Comparison of ENCODE assay signal across 12 mouse cellular contexts in the genomic region with DNA sequence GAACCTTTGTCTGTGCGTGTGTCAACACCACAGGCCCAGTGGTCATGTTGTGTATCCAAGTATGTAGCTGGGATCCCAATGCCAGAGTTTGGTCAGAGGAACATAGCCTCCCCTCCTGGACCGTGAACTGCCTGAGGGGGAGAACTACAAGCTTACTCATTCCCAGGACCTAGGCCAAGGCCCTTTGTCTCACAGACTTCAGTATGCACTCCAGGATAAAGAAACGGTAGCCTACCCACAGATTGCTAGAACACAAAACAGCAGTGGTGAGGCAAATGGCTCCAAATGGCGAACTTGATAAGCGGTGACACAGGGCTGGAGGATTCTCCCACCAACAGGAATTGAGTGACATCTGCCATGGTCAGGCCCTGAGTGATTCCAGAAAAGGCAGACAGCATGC. TPM values are rescaled to one million over a fixed set of nuclear protein-coding genes. Genes with fewer than 3 reads are reported as not detected.
DNase-seq lines count a peak whose midpoint lies in the region; ATAC-seq and TF ChIP-seq lines count a peak whose summit lies in the region.
"Had no signal": no experiment of that assay in that cellular context is flagged by ENCODE, and none has a peak within 500 bp of the region (broad histone marks: within the 10 kb centered on the region; RNA-seq: fewer than 3 reads in every experiment).

No protein-coding gene starts in this region.

- TF ChIP-seq CTCF in kidney, adult 2 months (conservative IDR thresholded peaks at IDR 0.05; ENCODE audit: insufficient read depth, insufficient read length, low read depth, low read length), result no peak
- no peak for TF ChIP-seq CTCF in E14TG2a.4 (conservative IDR thresholded peaks at IDR 0.05; ENCODE audit: low read length)
- no peak for TF ChIP-seq CTCF in forebrain, postnatal 0 days (IDR thresholded peaks at IDR 0.05; ENCODE audit: low read depth)

- H3K4me1 ChIP-seq in kidney, adult 2 months (ENCODE audit: control insufficient read depth, insufficient read depth, low read length), result peaks cover 14% of the 10 kb centered on the region
- H3K4me1 ChIP-seq in kidney, embryonic 14.5 days (ENCODE audit: control insufficient read depth, insufficient read depth, low read length), result peaks cover 31% of the 10 kb centered on the region
- peaks cover 72% of the 10 kb centered on the region for H3K4me1 ChIP-seq in E14TG2a.4 (replicated peaks; ENCODE audit: low read depth, low read length)
- H3K4me1 ChIP-seq in forebrain, postnatal 0 days (ENCODE audit: insufficient read depth), result peaks cover 23% of the 10 kb centered on the region

- H3K4me3 ChIP-seq in kidney, adult 2 months (ENCODE audit: insufficient read depth, low read depth, low read length), result no peak overlapping the region
- no peak overlapping the region for H3K4me3 ChIP-seq in kidney, embryonic 14.5 days (ENCODE audit: low read length)
- peak overlapping the region; percentile 63 for H3K4me3 ChIP-seq in E14TG2a.4 (replicated peaks; ENCODE audit: low read length)
- no peak overlapping the region for H3K4me3 ChIP-seq in forebrain, postnatal 0 days (ENCODE audit: low read depth, low read length)

- TF ChIP-seq POLR2A in kidney, adult 2 months (IDR thresholded peaks at IDR 0.05; ENCODE audit: low read depth, low read length), result no peak

- no peak overlapping the region for H3K9ac ChIP-seq in kidney, embryonic 14.5 days (ENCODE audit: low read depth, low read length)
- no peak overlapping the region for H3K9ac ChIP-seq in forebrain, postnatal 0 days

- H3K4me2 ChIP-seq in kidney, embryonic 14.5 days (replicated peaks; ENCODE audit: low read depth, low read length), result no peak overlapping the region
- no peak overlapping the region for H3K4me2 ChIP-seq in forebrain, postnatal 0 days (ENCODE audit: low read depth)

- H3K9me3 ChIP-seq in kidney, embryonic 14.5 days (ENCODE audit: control insufficient read depth, low read length), result no peaks in the 10 kb centered on the region
- no peaks in the 10 kb centered on the region for H3K9me3 ChIP-seq in E14TG2a.4 (ENCODE audit: low read length)
- H3K9me3 ChIP-seq in forebrain, postnatal 0 days (ENCODE audit: low read length), result no peaks in the 10 kb centered on the region

- no peak for DNase-seq in kidney, adult 2 months
- peak; percentile 91 for DNase-seq in Muller cell, postnatal 12 days (ENCODE audit: inconsistent ontology term)
- DNase-seq in forebrain, postnatal 0 days, result peak; percentile 26
- no peak for DNase-seq in thymus, postnatal 4 days
- DNase-seq in cerebellum, adult 8-10 months, result no peak
- DNase-seq: kidney, adult 8-10 months; right cerebral cortex, postnatal 4 days had no signal

- H3K27me3 ChIP-seq in kidney, adult 2 months (replicated peaks; ENCODE audit: control insufficient read depth, insufficient read depth, low read length), result no peaks in the 10 kb centered on the region
- no peaks in the 10 kb centered on the region for H3K27me3 ChIP-seq in kidney, embryonic 14.5 days (ENCODE audit: control insufficient read depth, insufficient read depth, low read length)
- peaks cover 17% of the 10 kb centered on the region for H3K27me3 ChIP-seq in E14TG2a.4 (ENCODE audit: insufficient read depth, low read length)
- H3K27me3 ChIP-seq in forebrain, postnatal 0 days (ENCODE audit: insufficient read depth, low read length), result no peaks in the 10 kb centered on the region

- ATAC-seq in kidney, embryonic 14.5 days (ENCODE audit: low FRiP score, low TSS enrichment), result no peak
- no peak for ATAC-seq in forebrain, postnatal 0 days
- no peak for ATAC-seq in activated CD4-positive, CD25-positive, alpha-beta regulatory T cell, adult 4 months

- peak overlapping the region; percentile 26 for H3K27ac ChIP-seq in kidney, adult 2 months (ENCODE audit: insufficient read depth, low read depth, low read length)
- no peak overlapping the region; the same call in 1 of the 2 replicates for H3K27ac ChIP-seq in kidney, embryonic 14.5 days (ENCODE audit: low read depth, low read length)
- H3K27ac ChIP-seq in forebrain, postnatal 0 days (ENCODE audit: low read depth, low read length), result peak overlapping the region; percentile 64

- H3K36me3 ChIP-seq in kidney, adult 2 months (ENCODE audit: control insufficient read depth, insufficient read depth, low read length), result no peaks in the 10 kb centered on the region
- no peaks in the 10 kb centered on the region for H3K36me3 ChIP-seq in kidney, embryonic 14.5 days (ENCODE audit: control insufficient read depth, insufficient read depth, low read length)
- no peaks in the 10 kb centered on the region for H3K36me3 ChIP-seq in E14TG2a.4 (ENCODE audit: insufficient read depth, low read length)
- H3K36me3 ChIP-seq in forebrain, postnatal 0 days (ENCODE audit: insufficient read depth), result no peaks in the 10 kb centered on the region

- WGBS in kidney, adult 2 months, result 65% methylated on average over 5 of the region's 5 CpGs
- WGBS in kidney, embryonic 14.5 days, result 49% methylated on average over 5 of the region's 5 CpGs
- 35% methylated on average over 5 of the region's 5 CpGs for WGBS in forebrain, postnatal 0 days

RNA-seq across cellular contexts. Expression of a gene that starts 10.0 kb away (rescaled TPM):
- 37.0 and 37.2 TPM in 2 replicates for polyA plus RNA-seq in kidney, adult 2 months (2012; rRNA removed)
- 6.0 and 7.2 TPM in 2 replicates for polyA plus RNA-seq in kidney, embryonic 14.5 days (2014; fragmentation: Nextera tagmentation; extraction: Ambion mirVana)
- 74.2 and 80.4 TPM in 2 replicates for total RNA-seq in forebrain, postnatal 0 days (2014; rRNA removed)
- 13.2 and 17.4 TPM in 2 replicates for polyA plus RNA-seq in forebrain, postnatal 0 days (2015; fragmentation: Nextera tagmentation; extraction: Ambion mirVana)
- 1 to 10 TPM; 3.5 to 3.6 TPM for polyA plus RNA-seq in activated CD4-positive, CD25-positive, alpha-beta regulatory T cell, adult 4 months (2017; shearing (Covaris generic))

RNA-seq across cellular contexts. Expression of a gene that starts 35.5 kb away (rescaled TPM):
- polyA plus RNA-seq in kidney, adult 2 months (2012; rRNA removed), result 33.4 and 34.1 TPM in 2 replicates
- polyA plus RNA-seq in kidney, embryonic 14.5 days (2014; fragmentation: Nextera tagmentation; extraction: Ambion mirVana), result 6.3 and 8.8 TPM in 2 replicates
- 8.7 and 10.7 TPM in 2 replicates for total RNA-seq in forebrain, postnatal 0 days (2014; rRNA removed)
- 5.8 and 6.0 TPM in 2 replicates for polyA plus RNA-seq in forebrain, postnatal 0 days (2015; fragmentation: Nextera tagmentation; extraction: Ambion mirVana)
- 1 to 10 TPM; 1.6 to 2.7 TPM for polyA plus RNA-seq in activated CD4-positive, CD25-positive, alpha-beta regulatory T cell, adult 4 months (2017; shearing (Covaris generic))

RNA-seq across cellular contexts. Expression of a gene that starts 48.3 kb away (rescaled TPM):
- not detected in 2 replicates for polyA plus RNA-seq in kidney, adult 2 months (2012; rRNA removed)
- not detected in 2 replicates for polyA plus RNA-seq in kidney, embryonic 14.5 days (2014; fragmentation: Nextera tagmentation; extraction: Ambion mirVana)
- not detected in 2 replicates for total RNA-seq in forebrain, postnatal 0 days (2014; rRNA removed)
- polyA plus RNA-seq in forebrain, postnatal 0 days (2015; fragmentation: Nextera tagmentation; extraction: Ambion mirVana), result not detected in 2 replicates
- polyA plus RNA-seq in activated CD4-positive, CD25-positive, alpha-beta regulatory T cell, adult 4 months (2017; shearing (Covaris generic)), result not detected
- total RNA-seq: gastrocnemius, adult 8-10 months; left cerebral cortex, postnatal 25 days had no signal

Comparison
In these comparisons a context has a peak if more than half of its experiments do, and no peak if none do; other contexts are left out.
1. DNase-seq: peak in Muller cell, postnatal 12 days (single experiment) and forebrain, postnatal 0 days (single experiment); none in kidney, adult 2 months (single experiment), thymus, postnatal 4 days (single experiment) and cerebellum, adult 8-10 months (single experiment).